Mouse (Mus musculus): ENCODE measurements at regions not wholly inside any gene's neighbourhood (a gene's known extent, or its start where the extent isn't known, plus 50 kb on each side); places are given as distances from the start of the nearest gene placed in this dataset.

DNA sequence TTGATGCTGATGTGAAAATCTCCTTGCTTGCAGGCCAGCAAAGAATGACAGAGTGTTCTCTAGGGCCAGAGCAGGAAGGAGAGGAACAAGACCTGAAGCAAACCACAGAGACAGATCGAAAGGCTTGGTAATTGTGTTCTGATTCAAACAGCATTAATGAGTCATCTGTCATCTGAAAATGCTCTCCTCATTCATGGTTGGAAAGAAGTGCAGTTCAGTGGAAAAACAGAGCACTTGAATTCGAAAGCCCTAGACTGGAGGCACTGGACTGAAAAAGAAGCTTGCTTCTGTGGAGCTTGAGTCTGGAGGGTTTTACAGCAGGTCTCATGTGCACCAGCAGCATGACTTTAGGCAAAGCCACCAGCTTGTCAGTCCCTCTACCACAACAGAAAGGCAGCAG lies 374.3 kb upstream of the B430305J03Rik start:
- no peaks in the 10 kb centered on the region for H3K27me3 ChIP-seq (ENCODE audit: control insufficient read depth, insufficient read depth, low read length)
- 71% methylated on average over 2 of the region's 2 CpGs for WGBS
- H3K27ac ChIP-seq (replicated peaks; ENCODE audit: insufficient read depth, low read depth, low read length): no peak overlapping the region
- no peak overlapping the region for H3K9ac ChIP-seq (ENCODE audit: low read depth, low read length)
- no peaks in the 10 kb centered on the region for H3K36me3 ChIP-seq (ENCODE audit: control insufficient read depth, insufficient read depth, low read length)
- DNase-seq (ENCODE audit: extremely low read depth, low read depth, low spot score): no peak
- H3K4me1 ChIP-seq (ENCODE audit: control insufficient read depth, insufficient read depth, low read length): no peaks in the 10 kb centered on the region
- TF ChIP-seq POLR2A (IDR thresholded peaks at IDR 0.05; ENCODE audit: extremely low read depth, insufficient read depth, low read length) (no peak), CTCF (IDR thresholded peaks at IDR 0.05; ENCODE audit: low read depth, low read length) (no peak)
- no peaks in the 10 kb centered on the region for H3K79me2 ChIP-seq (ENCODE audit: control insufficient read depth, insufficient read depth, low read length)
- H3K4me3 ChIP-seq (ENCODE audit: insufficient read depth, low read depth, low read length): no peak overlapping the region

DNA sequence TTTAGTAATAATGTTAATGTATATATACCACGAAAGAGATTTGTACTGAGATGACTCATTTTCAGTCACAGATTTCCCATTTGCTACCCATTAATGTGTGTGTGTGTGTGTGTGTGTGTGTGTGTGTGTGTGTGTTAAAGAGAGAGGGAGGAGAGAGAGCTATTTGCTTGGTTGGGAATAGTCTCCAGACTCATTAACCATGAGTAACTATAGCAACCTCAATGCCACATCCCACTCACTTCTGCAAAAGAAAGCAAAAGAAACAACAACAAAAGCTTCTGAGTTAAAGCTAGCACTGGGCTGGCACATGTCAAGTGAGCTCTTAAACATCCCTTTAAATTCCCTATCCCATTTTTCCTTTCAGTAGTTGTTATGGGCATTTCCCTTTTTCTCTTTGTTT lies 372.8 kb upstream of the B430305J03Rik start:
- no peak for TF ChIP-seq POLR2A (IDR thresholded peaks at IDR 0.05; ENCODE audit: extremely low read depth, insufficient read depth, low read length)
- TF ChIP-seq CTCF (IDR thresholded peaks at IDR 0.05; ENCODE audit: low read depth, low read length): no peak
- H3K9ac ChIP-seq (ENCODE audit: low read depth, low read length): no peak overlapping the region
- no peaks in the 10 kb centered on the region for H3K79me2 ChIP-seq (ENCODE audit: control insufficient read depth, insufficient read depth, low read length)
- 57% methylated on average over 1 of the region's 1 CpGs for WGBS
- no peak for DNase-seq (ENCODE audit: extremely low read depth, low read depth, low spot score)
- H3K4me1 ChIP-seq (ENCODE audit: control insufficient read depth, insufficient read depth, low read length): no peaks in the 10 kb centered on the region
- H3K36me3 ChIP-seq (ENCODE audit: control insufficient read depth, insufficient read depth, low read length): no peaks in the 10 kb centered on the region
- H3K4me3 ChIP-seq (ENCODE audit: insufficient read depth, low read depth, low read length): no peak overlapping the region
- H3K27me3 ChIP-seq (ENCODE audit: control insufficient read depth, insufficient read depth, low read length): no peaks in the 10 kb centered on the region
- H3K27ac ChIP-seq (replicated peaks; ENCODE audit: insufficient read depth, low read depth, low read length): no peak overlapping the region

DNA sequence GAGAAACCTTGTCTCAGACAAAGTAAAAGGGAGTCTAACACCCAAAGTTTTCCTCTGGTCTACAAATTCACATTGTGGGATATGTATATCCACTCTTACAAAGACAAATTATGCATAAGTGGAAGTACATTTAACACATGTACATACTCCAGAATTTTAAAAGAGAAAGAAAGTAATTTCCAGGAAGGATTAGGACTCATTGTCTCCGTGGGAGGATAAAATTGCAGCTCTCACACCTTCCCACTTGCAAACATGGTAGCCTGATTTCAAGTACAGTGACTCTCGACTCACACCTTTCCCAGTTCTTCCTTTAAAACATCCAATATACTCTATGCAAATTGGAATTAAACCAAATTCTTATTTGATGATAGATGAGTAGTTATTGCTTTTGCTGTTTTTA lies 351.0 kb upstream of the B430305J03Rik start:
- Histone ChIP-seq H3K79me2 (ENCODE audit: control insufficient read depth, insufficient read depth, low read length) (no peaks in the 10 kb centered on the region), H3K4me1 (ENCODE audit: control insufficient read depth, insufficient read depth, low read length) (no peaks in the 10 kb centered on the region), H3K27me3 (ENCODE audit: control insufficient read depth, insufficient read depth, low read length) (no peaks in the 10 kb centered on the region), H3K9ac (ENCODE audit: low read depth, low read length) (no peak overlapping the region), H3K4me3 (ENCODE audit: insufficient read depth, low read depth, low read length) (no peak overlapping the region), H3K27ac (replicated peaks; ENCODE audit: insufficient read depth, low read depth, low read length) (no peak overlapping the region), H3K36me3 (ENCODE audit: control insufficient read depth, insufficient read depth, low read length) (no peaks in the 10 kb centered on the region)
- no peak for TF ChIP-seq CTCF (IDR thresholded peaks at IDR 0.05; ENCODE audit: low read depth, low read length)
- TF ChIP-seq POLR2A (IDR thresholded peaks at IDR 0.05; ENCODE audit: extremely low read depth, insufficient read depth, low read length): no peak
- no peak for DNase-seq (ENCODE audit: extremely low read depth, low read depth, low spot score)
- WGBS: 69% methylated on average over 2 of the region's 2 CpGs

DNA sequence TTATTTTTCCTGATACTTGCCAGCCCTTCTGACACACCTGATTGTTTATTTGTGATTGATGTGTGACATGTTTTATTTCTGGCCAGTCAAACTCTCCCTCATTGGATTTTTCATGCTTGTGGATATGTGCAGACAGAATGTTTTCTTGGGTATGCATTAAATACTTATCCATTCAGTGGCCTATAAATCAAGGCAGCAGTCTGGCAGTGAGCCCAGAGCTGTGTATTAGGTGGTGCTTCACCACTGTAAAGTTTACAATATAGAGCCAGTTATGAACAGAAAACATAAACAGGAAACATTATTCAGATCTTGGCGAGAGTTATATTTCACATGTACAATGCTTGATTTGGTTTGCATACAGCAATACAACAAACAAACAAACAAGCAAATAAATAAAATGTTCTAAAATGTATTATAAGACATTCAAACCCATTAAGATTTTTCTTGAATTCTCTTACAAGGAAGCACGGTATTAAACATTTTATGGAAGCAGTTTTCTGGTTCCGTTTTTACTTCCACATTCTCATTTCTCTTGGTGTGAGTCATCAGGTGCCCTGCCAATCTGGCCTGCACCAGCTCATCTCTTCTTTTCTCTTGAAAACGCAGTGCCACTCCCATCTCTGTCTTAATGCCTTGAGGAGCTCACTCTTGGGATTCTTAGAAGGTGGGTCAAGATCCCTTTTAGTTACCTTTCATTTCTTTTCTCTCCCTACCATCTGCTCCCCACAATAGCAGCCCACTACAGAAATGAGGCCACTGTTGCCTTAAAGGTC lies 322.4 kb upstream of the B430305J03Rik start:
- Histone ChIP-seq H3K4me1 (ENCODE audit: control insufficient read depth, insufficient read depth, low read length) (no peaks in the 10 kb centered on the region), H3K9ac (ENCODE audit: low read depth, low read length) (no peak overlapping the region), H3K36me3 (ENCODE audit: control insufficient read depth, insufficient read depth, low read length) (no peaks in the 10 kb centered on the region), H3K4me3 (ENCODE audit: insufficient read depth, low read depth, low read length) (no peak overlapping the region), H3K79me2 (ENCODE audit: control insufficient read depth, insufficient read depth, low read length) (no peaks in the 10 kb centered on the region), H3K27ac (replicated peaks; ENCODE audit: insufficient read depth, low read depth, low read length) (no peak overlapping the region), H3K27me3 (ENCODE audit: control insufficient read depth, insufficient read depth, low read length) (no peaks in the 10 kb centered on the region)
- DNase-seq (ENCODE audit: extremely low read depth, low read depth, low spot score): no peak
- WGBS: 67% methylated on average over 4 of the region's 4 CpGs
- TF ChIP-seq CTCF (IDR thresholded peaks at IDR 0.05; ENCODE audit: low read depth, low read length) (no peak), POLR2A (IDR thresholded peaks at IDR 0.05; ENCODE audit: extremely low read depth, insufficient read depth, low read length) (no peak)

DNA sequence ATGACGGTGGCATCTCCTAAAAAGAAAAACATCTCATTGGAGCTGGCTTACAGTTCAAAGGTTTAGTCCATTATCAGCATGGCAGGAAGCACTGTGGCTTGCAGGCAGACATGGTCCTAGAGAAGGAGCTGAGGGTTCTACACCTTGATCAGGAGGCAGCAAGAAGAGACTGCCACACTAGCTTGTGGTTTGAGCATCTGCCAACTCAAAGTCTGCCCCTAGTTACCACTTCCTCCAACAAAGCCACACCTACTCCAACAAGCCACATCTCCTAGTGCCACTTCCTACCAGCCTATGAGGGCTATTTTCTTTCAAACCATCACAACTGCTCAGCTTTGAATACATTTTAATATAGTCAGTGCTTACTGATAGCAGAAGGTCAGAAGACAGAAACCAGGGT lies 305.1 kb upstream of the B430305J03Rik start:
- Histone ChIP-seq H3K4me3 (ENCODE audit: insufficient read depth, low read depth, low read length) (no peak overlapping the region), H3K4me1 (ENCODE audit: control insufficient read depth, insufficient read depth, low read length) (no peaks in the 10 kb centered on the region), H3K27me3 (ENCODE audit: control insufficient read depth, insufficient read depth, low read length) (no peaks in the 10 kb centered on the region), H3K27ac (replicated peaks; ENCODE audit: insufficient read depth, low read depth, low read length) (no peak overlapping the region), H3K9ac (ENCODE audit: low read depth, low read length) (no peak overlapping the region), H3K79me2 (ENCODE audit: control insufficient read depth, insufficient read depth, low read length) (no peaks in the 10 kb centered on the region), H3K36me3 (ENCODE audit: control insufficient read depth, insufficient read depth, low read length) (no peaks in the 10 kb centered on the region)
- WGBS: 84% methylated on average over 1 of the region's 1 CpGs
- no peak for TF ChIP-seq POLR2A (IDR thresholded peaks at IDR 0.05; ENCODE audit: extremely low read depth, insufficient read depth, low read length)
- no peak for TF ChIP-seq CTCF (IDR thresholded peaks at IDR 0.05; ENCODE audit: low read depth, low read length)
- no peak for DNase-seq (ENCODE audit: extremely low read depth, low read depth, low spot score)

DNA sequence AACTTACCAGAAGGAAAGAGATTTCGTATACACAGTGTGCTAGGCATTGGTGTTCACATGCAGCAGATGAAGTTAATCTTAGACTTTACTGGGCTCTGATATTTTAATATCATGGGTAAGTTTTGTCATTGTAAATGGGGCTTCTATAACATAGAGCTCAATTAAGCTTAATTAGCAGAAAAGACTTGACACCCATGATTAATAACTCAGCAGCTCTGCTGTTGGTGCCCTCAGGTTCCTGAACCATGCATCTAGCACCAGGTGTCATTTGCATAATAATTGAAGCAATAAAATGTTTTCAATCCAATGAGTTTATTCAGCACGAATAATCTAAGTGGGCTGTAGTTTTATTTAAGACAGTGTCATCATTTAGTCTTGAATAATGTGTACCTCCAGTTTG lies 290.4 kb upstream of the B430305J03Rik start:
- no peak for DNase-seq (ENCODE audit: extremely low read depth, low read depth, low spot score)
- no peak for TF ChIP-seq POLR2A (IDR thresholded peaks at IDR 0.05; ENCODE audit: extremely low read depth, insufficient read depth, low read length)
- TF ChIP-seq CTCF (IDR thresholded peaks at IDR 0.05; ENCODE audit: low read depth, low read length): no peak
- H3K9ac ChIP-seq (ENCODE audit: low read depth, low read length): no peak overlapping the region
- no peak overlapping the region for H3K27ac ChIP-seq (replicated peaks; ENCODE audit: insufficient read depth, low read depth, low read length)
- H3K27me3 ChIP-seq (ENCODE audit: control insufficient read depth, insufficient read depth, low read length): no peaks in the 10 kb centered on the region
- H3K36me3 ChIP-seq (ENCODE audit: control insufficient read depth, insufficient read depth, low read length): no peaks in the 10 kb centered on the region
- no peaks in the 10 kb centered on the region for H3K4me1 ChIP-seq (ENCODE audit: control insufficient read depth, insufficient read depth, low read length)
- WGBS: 61% methylated on average over 2 of the region's 2 CpGs
- no peaks in the 10 kb centered on the region for H3K79me2 ChIP-seq (ENCODE audit: control insufficient read depth, insufficient read depth, low read length)
- no peak overlapping the region for H3K4me3 ChIP-seq (ENCODE audit: insufficient read depth, low read depth, low read length)
